In the genomic region with DNA sequence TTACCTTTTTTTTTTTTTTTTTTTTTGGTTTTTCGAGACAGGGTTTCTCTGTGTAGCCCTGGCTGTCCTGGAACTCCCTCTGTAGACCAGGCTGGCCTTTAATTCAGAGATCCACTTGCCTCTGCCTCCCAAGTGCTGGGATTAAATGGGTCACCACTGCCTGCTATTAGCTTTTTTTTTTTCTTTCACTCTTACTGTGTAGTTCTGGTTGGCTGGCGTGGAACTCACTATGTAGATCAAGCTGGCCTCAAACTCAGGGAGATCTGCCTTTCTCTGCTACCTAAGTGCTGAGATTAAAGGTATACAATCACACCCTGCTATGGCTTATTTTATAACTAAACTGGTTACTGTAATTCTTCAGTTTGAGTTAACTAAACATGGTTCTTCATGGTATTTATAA, we compare ENCODE assay signal across 29 mouse cellular contexts. TPM values are rescaled to one million over a fixed set of nuclear protein-coding genes. Genes with fewer than 3 reads are reported as not detected.
DNase-seq lines count a peak whose midpoint lies in the region; ATAC-seq lines count a peak whose summit lies in the region.
"Had no signal": no experiment of that assay in that cellular context is flagged by ENCODE, and none has a peak within 500 bp of the region (broad histone marks: within the 10 kb centered on the region; RNA-seq: fewer than 3 reads in every experiment).

No protein-coding gene starts in this region.

- no peak overlapping the region for H3K9ac ChIP-seq in limb, embryonic 15.5 days
- no peak overlapping the region for H3K9ac ChIP-seq in embryonic facial prominence, embryonic 15.5 days
- H3K9ac ChIP-seq in hindbrain, embryonic 16.5 days (ENCODE audit: low read depth, low read length) = no peak overlapping the region
- H3K9ac ChIP-seq: hindbrain, embryonic 12.5 days; lung, embryonic 14.5 days; midbrain, embryonic 13.5 days had no signal

- H3K4me1 ChIP-seq in limb, embryonic 15.5 days = peaks cover 14% of the 10 kb centered on the region
- peaks cover 7% of the 10 kb centered on the region for H3K4me1 ChIP-seq in limb, embryonic 10.5 days
- peaks cover 23% of the 10 kb centered on the region for H3K4me1 ChIP-seq in embryonic facial prominence, embryonic 15.5 days
- peaks cover 12% of the 10 kb centered on the region for H3K4me1 ChIP-seq in hindbrain, embryonic 16.5 days (ENCODE audit: control insufficient read depth, insufficient read depth, low read depth, low read length)

- 0 out of 2 replicates have a peak overlapping the region, but pooled peaks have one; percentile 43 for H3K27ac ChIP-seq in limb, embryonic 15.5 days
- no peak overlapping the region for H3K27ac ChIP-seq in limb, embryonic 10.5 days
- H3K27ac ChIP-seq in embryonic facial prominence, embryonic 15.5 days (replicated peaks) = peak overlapping the region; percentile 34; the same call in 1 of the 2 replicates
- no peak overlapping the region for H3K27ac ChIP-seq in hindbrain, embryonic 16.5 days (ENCODE audit: low read depth, low read length)
- H3K27ac ChIP-seq: forebrain, embryonic 10.5 days; hindbrain, embryonic 12.5 days; left cerebral cortex, adult 2 months; midbrain, embryonic 13.5 days had no signal

- no peaks in the 10 kb centered on the region for H3K9me3 ChIP-seq in limb, embryonic 15.5 days
- no peaks in the 10 kb centered on the region for H3K9me3 ChIP-seq in limb, embryonic 10.5 days (replicated peaks)
- no peaks in the 10 kb centered on the region for H3K9me3 ChIP-seq in embryonic facial prominence, embryonic 15.5 days (replicated peaks)
- no peaks in the 10 kb centered on the region for H3K9me3 ChIP-seq in hindbrain, embryonic 16.5 days (ENCODE audit: control insufficient read depth, low read length)
- H3K9me3 ChIP-seq: forebrain, embryonic 10.5 days; hindbrain, embryonic 12.5 days; megakaryocyte, embryonic 14.5 days; midbrain, embryonic 13.5 days had no signal

- H3K27me3 ChIP-seq in limb, embryonic 15.5 days = no peaks in the 10 kb centered on the region
- peaks cover 5% of the 10 kb centered on the region; the same call in 1 of the 2 replicates for H3K27me3 ChIP-seq in limb, embryonic 10.5 days (ENCODE audit: low read depth, poor library complexity, severe bottlenecking)
- no peaks in the 10 kb centered on the region for H3K27me3 ChIP-seq in embryonic facial prominence, embryonic 15.5 days
- no peaks in the 10 kb centered on the region for H3K27me3 ChIP-seq in hindbrain, embryonic 16.5 days (replicated peaks; ENCODE audit: control insufficient read depth, insufficient read depth, low read length)
- H3K27me3 ChIP-seq: hindbrain, embryonic 12.5 days; megakaryocyte, embryonic 14.5 days; midbrain, embryonic 13.5 days had no signal

- intact Hi-C loops in heart, postnatal 36 days (cut with DNase I) = no loop called here

- no peak for ATAC-seq in limb, embryonic 15.5 days (ENCODE audit: insufficient number of reproducible peaks, low FRiP score, low TSS enrichment, low read depth)
- ATAC-seq in embryonic facial prominence, embryonic 15.5 days (ENCODE audit: insufficient number of reproducible peaks, low FRiP score, low TSS enrichment, low read depth) = no peak
- no peak for ATAC-seq in hindbrain, embryonic 16.5 days
- ATAC-seq: activated CD4-positive, CD25-positive, alpha-beta regulatory T cell, adult 4 months; inflammation-experienced regulatory T-cells, adult 6 months; midbrain, embryonic 13.5 days had no signal

- no peaks in the 10 kb centered on the region for H3K36me3 ChIP-seq in limb, embryonic 15.5 days
- H3K36me3 ChIP-seq in limb, embryonic 10.5 days = no peaks in the 10 kb centered on the region; the same call in 1 of the 2 replicates
- H3K36me3 ChIP-seq in embryonic facial prominence, embryonic 15.5 days = no peaks in the 10 kb centered on the region
- no peaks in the 10 kb centered on the region; the same call in 1 of the 2 replicates for H3K36me3 ChIP-seq in hindbrain, embryonic 16.5 days (ENCODE audit: control insufficient read depth, insufficient read depth, low read length)
- H3K36me3 ChIP-seq: forebrain, embryonic 10.5 days; hindbrain, embryonic 12.5 days had no signal

- DNase-seq in heart, adult 11 months = peak; percentile 8
- DNase-seq in heart, postnatal 36 days = no peak
- DNase-seq in limb, embryonic 10.5 days (ENCODE audit: low spot score) = no peak
- peak; percentile 37 to 42 for DNase-seq in B cell, adult 2 months
- DNase-seq: adrenal gland, adult 8-10 months; cerebellum, adult 2 months; gastrocnemius, postnatal 36 days; kidney, adult 18-20 months; layer of hippocampus, adult 9-11 months; left cerebral cortex, postnatal 4 days; thymus, postnatal 14 days had no signal

- H3K4me3 ChIP-seq in limb, embryonic 15.5 days = no peak overlapping the region
- no peak overlapping the region for H3K4me3 ChIP-seq in limb, embryonic 10.5 days
- H3K4me3 ChIP-seq in embryonic facial prominence, embryonic 15.5 days (replicated peaks) = no peak overlapping the region
- H3K4me3 ChIP-seq in hindbrain, embryonic 16.5 days (ENCODE audit: low read length) = no peak overlapping the region
- H3K4me3 ChIP-seq: forebrain, embryonic 10.5 days; hindbrain, embryonic 12.5 days; left cerebral cortex, adult 2 months; midbrain, embryonic 13.5 days had no signal

- WGBS in limb, embryonic 15.5 days = 85% methylated on average over 2 of the region's 2 CpGs
- 92% methylated on average over 2 of the region's 2 CpGs for WGBS in limb, embryonic 10.5 days
- WGBS in embryonic facial prominence, embryonic 15.5 days = 80% methylated on average over 2 of the region's 2 CpGs
- WGBS in hindbrain, embryonic 16.5 days = 100% methylated on average over 2 of the region's 2 CpGs

- no peak overlapping the region for H3K4me2 ChIP-seq in limb, embryonic 15.5 days
- H3K4me2 ChIP-seq in embryonic facial prominence, embryonic 15.5 days (replicated peaks) = no peak overlapping the region
- H3K4me2 ChIP-seq in hindbrain, embryonic 16.5 days (ENCODE audit: low read length) = no peak overlapping the region
- H3K4me2 ChIP-seq: hindbrain, embryonic 12.5 days; lung, embryonic 14.5 days; midbrain, embryonic 13.5 days had no signal

RNA-seq across cellular contexts. Expression of a gene that starts 6.1 kb away (rescaled TPM):
- 1 to 10 TPM in 1 of 2 experiments, not detected in 1; 2.1 TPM for total RNA-seq in heart, postnatal 36 days (2021)
- not detected in 2 replicates for polyA plus RNA-seq in limb, embryonic 15.5 days (2015; fragmentation: Nextera tagmentation; extraction: Ambion mirVana)
- not detected in 2 replicates for polyA plus RNA-seq in limb, embryonic 10.5 days (2016; fragmentation: Nextera tagmentation; extraction: Ambion mirVana)
- polyA plus RNA-seq in embryonic facial prominence, embryonic 15.5 days (2015; fragmentation: Nextera tagmentation; extraction: Ambion mirVana) = 1.4 TPM in 1 of 2 replicates, not detected in the other
- polyA plus RNA-seq in hindbrain, embryonic 16.5 days (2015; fragmentation: Nextera tagmentation; extraction: Ambion mirVana) = not detected in 2 replicates
- total RNA-seq: gastrocnemius, postnatal 36 days; heart, postnatal 10 days; left cerebral cortex, adult 2 months; left cerebral cortex, postnatal 4 days; liver, adult 2 months; monocyte, adult 5-6 weeks; neutrophil, adult 5-6 weeks had no signal
- polyA plus RNA-seq: activated CD4-positive, CD25-positive, alpha-beta regulatory T cell, adult 4 months; cerebellum, adult 2 months; forebrain, embryonic 10.5 days; hindbrain, embryonic 12.5 days; inflammation-experienced regulatory T-cells, adult 6 months; kidney, embryonic 16.5 days; large intestine, adult 2 months; lung, embryonic 14.5 days; midbrain, embryonic 13.5 days; stomach, embryonic 14.5 days had no signal

RNA-seq across cellular contexts. Expression of a gene that starts 50.5 kb away (rescaled TPM):
- 10 to 100 TPM; 88.8 to 95.0 TPM for total RNA-seq in heart, postnatal 36 days (2021)
- 150 and 154 TPM in 2 replicates for polyA plus RNA-seq in limb, embryonic 15.5 days (2015; fragmentation: Nextera tagmentation; extraction: Ambion mirVana)
- 44.1 and 67.0 TPM in 2 replicates for polyA plus RNA-seq in limb, embryonic 10.5 days (2016; fragmentation: Nextera tagmentation; extraction: Ambion mirVana)
- polyA plus RNA-seq in embryonic facial prominence, embryonic 15.5 days (2015; fragmentation: Nextera tagmentation; extraction: Ambion mirVana) = 142 and 154 TPM in 2 replicates
- 197 and 207 TPM in 2 replicates for polyA plus RNA-seq in hindbrain, embryonic 16.5 days (2015; fragmentation: Nextera tagmentation; extraction: Ambion mirVana)

RNA-seq across cellular contexts. Expression of a gene that starts 50.5 kb away (rescaled TPM):
- total RNA-seq in heart, postnatal 36 days (2021) = 10 to 100 TPM; 59.4 to 67.6 TPM
- polyA plus RNA-seq in limb, embryonic 15.5 days (2015; fragmentation: Nextera tagmentation; extraction: Ambion mirVana) = 169 and 171 TPM in 2 replicates
- polyA plus RNA-seq in limb, embryonic 10.5 days (2016; fragmentation: Nextera tagmentation; extraction: Ambion mirVana) = 218 and 228 TPM in 2 replicates
- 172 and 181 TPM in 2 replicates for polyA plus RNA-seq in embryonic facial prominence, embryonic 15.5 days (2015; fragmentation: Nextera tagmentation; extraction: Ambion mirVana)
- 183 and 199 TPM in 2 replicates for polyA plus RNA-seq in hindbrain, embryonic 16.5 days (2015; fragmentation: Nextera tagmentation; extraction: Ambion mirVana)

RNA-seq across cellular contexts. Expression of a gene that starts 50.8 kb away (rescaled TPM):
- total RNA-seq in heart, postnatal 36 days (2021) = 10 to 100 TPM; 15.0 to 15.2 TPM
- polyA plus RNA-seq in limb, embryonic 15.5 days (2015; fragmentation: Nextera tagmentation; extraction: Ambion mirVana) = 125 and 126 TPM in 2 replicates
- 75.3 and 87.4 TPM in 2 replicates for polyA plus RNA-seq in limb, embryonic 10.5 days (2016; fragmentation: Nextera tagmentation; extraction: Ambion mirVana)
- 117 and 125 TPM in 2 replicates for polyA plus RNA-seq in embryonic facial prominence, embryonic 15.5 days (2015; fragmentation: Nextera tagmentation; extraction: Ambion mirVana)
- 43.5 and 44.8 TPM in 2 replicates for polyA plus RNA-seq in hindbrain, embryonic 16.5 days (2015; fragmentation: Nextera tagmentation; extraction: Ambion mirVana)

Comparison
In these comparisons a context has a peak if more than half of its experiments do, and no peak if none do; other contexts are left out.
1. DNase-seq: peak in heart, adult 11 months (single experiment) and B cell, adult 2 months (2 of 2); none in heart, postnatal 36 days (0 of 2) and limb, embryonic 10.5 days (single experiment).
2. H3K27ac ChIP-seq: peak in limb, embryonic 15.5 days (single experiment) and embryonic facial prominence, embryonic 15.5 days (single experiment); none in limb, embryonic 10.5 days (single experiment) and hindbrain, embryonic 16.5 days (single experiment).